Mouse (Mus musculus): ENCODE results near the gene Foxo4.

GRCm38 (mm10) chrX:101299055-101299454 is 44.7 kb downstream of the Foxo4 start, which contains the start of gene Nlgn3:
- no peak for TF ChIP-seq CTCF (IDR thresholded peaks at IDR 0.05; ENCODE audit: extremely low read depth, insufficient read depth, low read length)
- no peak for TF ChIP-seq POLR2A (IDR thresholded peaks at IDR 0.05; ENCODE audit: extremely low read depth, insufficient read depth, low read length)
